Mouse (Mus musculus) liver, embryonic 13.5 days (tissue): ENCODE data around the gene Olfr624. TPM values are rescaled to one million over a fixed set of nuclear protein-coding genes. Genes with fewer than 3 reads are reported as not detected.

Experiments used
- polyA plus RNA-seq: library from polyadenylated mRNA; unstranded; fragments of >200 nt; fragmentation: Nextera tagmentation; extraction: Ambion mirVana; gene quantifications from 2 replicates; pipeline ENCODE4 v1.2.1, GENCODE M21; 2015

Olfr624 gene
- polyA plus RNA-seq, 1 experiment from 2014 or later = not detected

Other genes with a start within 250 kb of the Olfr624 start
- gene Olfr605, start 225.8 kb downstream of the Olfr624 start, polyA plus RNA-seq = not detected in 2 replicates
- gene Olfr606, start 222.1 kb downstream of the Olfr624 start, polyA plus RNA-seq = not detected in 2 replicates
- gene Olfr607, start 207.0 kb downstream of the Olfr624 start, polyA plus RNA-seq = not detected in 2 replicates
- gene Olfr608, start 201.3 kb downstream of the Olfr624 start, polyA plus RNA-seq = not detected in 2 replicates
- gene Olfr609, start 173.1 kb downstream of the Olfr624 start, polyA plus RNA-seq = not detected in 2 replicates
- not detected in 2 replicates for gene Olfr610, start 159.1 kb downstream of the Olfr624 start, polyA plus RNA-seq
- not detected in 2 replicates for gene Olfr611, start 150.3 kb downstream of the Olfr624 start, polyA plus RNA-seq
- not detected in 2 replicates for gene Olfr612, start 128.5 kb downstream of the Olfr624 start, polyA plus RNA-seq
- not detected in 2 replicates for gene Olfr613, start 123.1 kb downstream of the Olfr624 start, polyA plus RNA-seq
- gene Olfr615, start 115.1 kb downstream of the Olfr624 start, polyA plus RNA-seq = not detected in 2 replicates
- not detected in 2 replicates for gene Olfr616, start 102.0 kb downstream of the Olfr624 start, polyA plus RNA-seq
- not detected in 2 replicates for gene Olfr617, start 98.1 kb downstream of the Olfr624 start, polyA plus RNA-seq
- not detected in 2 replicates for gene Olfr618, start 81.1 kb downstream of the Olfr624 start, polyA plus RNA-seq
- not detected in 2 replicates for gene Olfr619, start 70.6 kb downstream of the Olfr624 start, polyA plus RNA-seq
- gene Olfr620, start 58.7 kb downstream of the Olfr624 start, polyA plus RNA-seq = not detected in 2 replicates
- not detected in 2 replicates for gene Olfr622, start 28.5 kb downstream of the Olfr624 start, polyA plus RNA-seq
- not detected in 2 replicates for gene Olfr623, start 7.5 kb downstream of the Olfr624 start, polyA plus RNA-seq
- not detected in 2 replicates for gene Olfr625-ps1, start 11.5 kb upstream of the Olfr624 start, polyA plus RNA-seq
- gene Olfr243, start 43.5 kb upstream of the Olfr624 start, polyA plus RNA-seq = not detected in 2 replicates
- gene Olfr628, start 59.2 kb upstream of the Olfr624 start, polyA plus RNA-seq = not detected in 2 replicates
- gene Olfr629, start 73.8 kb upstream of the Olfr624 start, polyA plus RNA-seq = 0.08 and 0.17 TPM in 2 replicates
- gene Olfr630, start 86.1 kb upstream of the Olfr624 start, polyA plus RNA-seq = not detected in 2 replicates
- gene Olfr69, start 100.4 kb upstream of the Olfr624 start, polyA plus RNA-seq = not detected in 2 replicates
- not detected in 2 replicates for gene Olfr68, start 108.5 kb upstream of the Olfr624 start, polyA plus RNA-seq
- gene Olfr67, start 120.6 kb upstream of the Olfr624 start, polyA plus RNA-seq = not detected in 2 replicates
- gene Hbb-bt, start 142.8 kb upstream of the Olfr624 start, polyA plus RNA-seq = 49,070 and 53,102 TPM in 2 replicates
- gene Hbb-bs, start 156.9 kb upstream of the Olfr624 start, polyA plus RNA-seq = 91,050 and 104,119 TPM in 2 replicates
- 0.32 and 0.36 TPM in 2 replicates for gene Hbb-bh2, start 169.3 kb upstream of the Olfr624 start, polyA plus RNA-seq
- 367 and 436 TPM in 2 replicates for gene Hbb-bh1, start 172.0 kb upstream of the Olfr624 start, polyA plus RNA-seq
- 3,309 and 4,306 TPM in 2 replicates for gene Hbb-y, start 182.0 kb upstream of the Olfr624 start, polyA plus RNA-seq
- not detected in 2 replicates for gene Olfr66, start 215.1 kb upstream of the Olfr624 start, polyA plus RNA-seq
- gene Olfr64, start 223.3 kb upstream of the Olfr624 start, polyA plus RNA-seq = not detected in 2 replicates
- gene Olfr65, start 232.3 kb upstream of the Olfr624 start, polyA plus RNA-seq = not detected in 2 replicates